8 mouse cellular contexts compared by ENCODE assay signal in genomic region chr6:34511410-34511809, GRCm38 (mm10). TPM values are rescaled to one million over a fixed set of nuclear protein-coding genes. Genes with fewer than 3 reads are reported as not detected.
DNase-seq lines count a peak whose midpoint lies in the region; ATAC-seq lines count a peak whose summit lies in the region.

No protein-coding gene starts in this region.

- no peak overlapping the region for H3K27ac ChIP-seq in hindbrain, embryonic 16.5 days (ENCODE audit: low read depth, low read length)
- no peak overlapping the region for H3K27ac ChIP-seq in midbrain, embryonic 13.5 days

- no peaks in the 10 kb centered on the region for H3K9me3 ChIP-seq in hindbrain, embryonic 16.5 days (ENCODE audit: control insufficient read depth, low read length)
- H3K9me3 ChIP-seq in midbrain, embryonic 13.5 days: no peaks in the 10 kb centered on the region

- peak; percentile 36 to 65 for DNase-seq in cerebellum, postnatal 14 days
- DNase-seq in cerebellum, adult 11-12 months: no peak
- DNase-seq in 416B (ENCODE audit: low read depth): peak; percentile 84
- DNase-seq in embryo, embryonic 10 days (ENCODE audit: low spot score): peak; percentile 77
- no peak for DNase-seq in adrenal gland, postnatal 10 days
- no peak for DNase-seq in left cerebral cortex, adult 18-20 months (ENCODE audit: low spot score in 2 of 2)

- WGBS in hindbrain, embryonic 16.5 days: 46% methylated on average over 2 of the region's 2 CpGs
- WGBS in midbrain, embryonic 13.5 days: 70% methylated on average over 2 of the region's 2 CpGs

- no peak overlapping the region for H3K9ac ChIP-seq in hindbrain, embryonic 16.5 days (ENCODE audit: low read depth, low read length)
- no peak overlapping the region for H3K9ac ChIP-seq in midbrain, embryonic 13.5 days (replicated peaks)

- no peaks in the 10 kb centered on the region for H3K36me3 ChIP-seq in hindbrain, embryonic 16.5 days (ENCODE audit: control insufficient read depth, insufficient read depth, low read length)
- H3K36me3 ChIP-seq in midbrain, embryonic 13.5 days: peaks cover 6% of the 10 kb centered on the region

- H3K4me2 ChIP-seq in hindbrain, embryonic 16.5 days (ENCODE audit: low read length): no peak overlapping the region
- no peak overlapping the region for H3K4me2 ChIP-seq in midbrain, embryonic 13.5 days (replicated peaks)

- H3K27me3 ChIP-seq in hindbrain, embryonic 16.5 days (replicated peaks; ENCODE audit: control insufficient read depth, insufficient read depth, low read length): no peaks in the 10 kb centered on the region
- no peaks in the 10 kb centered on the region for H3K27me3 ChIP-seq in midbrain, embryonic 13.5 days

- no peaks in the 10 kb centered on the region for H3K4me1 ChIP-seq in hindbrain, embryonic 16.5 days (ENCODE audit: control insufficient read depth, insufficient read depth, low read depth, low read length)
- no peaks in the 10 kb centered on the region for H3K4me1 ChIP-seq in midbrain, embryonic 13.5 days (replicated peaks)

- ATAC-seq in hindbrain, embryonic 16.5 days: peak; percentile 89
- ATAC-seq in midbrain, embryonic 13.5 days: peak; percentile 88

- no peak overlapping the region for H3K4me3 ChIP-seq in hindbrain, embryonic 16.5 days (ENCODE audit: low read length)
- H3K4me3 ChIP-seq in midbrain, embryonic 13.5 days (replicated peaks): no peak overlapping the region

RNA-seq across cellular contexts. Expression of gene Bpgm, which starts 35.4 kb away (rescaled TPM):
- 90.9 and 93.4 TPM in 2 replicates for polyA plus RNA-seq in hindbrain, embryonic 16.5 days (2015; fragmentation: Nextera tagmentation; extraction: Ambion mirVana)
- polyA plus RNA-seq in midbrain, embryonic 13.5 days (2015; fragmentation: Nextera tagmentation; extraction: Ambion mirVana): 93.7 and 101 TPM in 2 replicates
- total RNA-seq in adrenal gland, postnatal 10 days (2021): 10 to 100 TPM; 35.9 to 49.7 TPM
- total RNA-seq in left cerebral cortex, adult 18-20 months (2021): 10 to 100 TPM; 58.5 to 66.9 TPM

Comparison
In these comparisons a context has a peak if more than half of its experiments do, and no peak if none do; other contexts are left out.
1. DNase-seq: peak in cerebellum, postnatal 14 days (2 of 2), 416B (single experiment) and embryo, embryonic 10 days (single experiment); none in cerebellum, adult 11-12 months (single experiment), adrenal gland, postnatal 10 days (single experiment) and left cerebral cortex, adult 18-20 months (0 of 2).